Mouse (Mus musculus): ENCODE measurements around the gene Sulf2. TPM values are rescaled to one million over a fixed set of nuclear protein-coding genes. Genes with fewer than 3 reads are reported as not detected.

The Sulf2 gene
- 19.2 and 61.0 TPM in 2 replicates for polyA plus RNA-seq (2012; ENCODE audit: low replicate concordance)

GRCm38 (mm10) chr2:166155454-166155815 lies at the start of gene Sulf2:
Sulf2 (minus strand) TSS chr2:166155663.

Other genes with a start within 250 kb of the Sulf2 start
- 74.5 and 100 TPM in 2 replicates for gene Ncoa3, start 163.0 kb downstream of the Sulf2 start, polyA plus RNA-seq (2012; ENCODE audit: low replicate concordance)

Measured in hematopoietic multipotent progenitor cell, adult 10-12 weeks (in vitro differentiated cells).